Mouse (Mus musculus) intestine, postnatal 0 days (tissue): ENCODE results near the gene Pde4c. TPM values are rescaled to one million over a fixed set of nuclear protein-coding genes. Genes with fewer than 3 reads are reported as not detected.
A peak's percentile ranks its signal among the peaks of the same experiment; 100 is the strongest.

Experiments used
- ATAC-seq: fragments of 200-750 bp; cut with Nextera tagmentation; 2 replicates; pipeline ENCODE4 v1.8.0; 2017; ENCODE audit warnings: mild to moderate bottlenecking, moderate TSS enrichment, moderate library complexity
- H3K27ac ChIP-seq: fragments of 300-500 bp; sonication (generic); 2 replicates; pipeline ENCODE4 v1.5.1; 2014; ENCODE audit warnings: mild to moderate bottlenecking, low read depth, low read length, moderate library complexity
- H3K27me3 ChIP-seq: fragments of 300-500 bp; sonication (generic); replicated peaks from 2 replicates; pipeline ENCODE4 v1.6.1; 2014; ENCODE audit warnings: low read length, mixed read lengths; ENCODE audit not compliant: control insufficient read depth, insufficient read depth
- H3K36me3 ChIP-seq: fragments of 300-500 bp; sonication (generic); 2 replicates; pipeline ENCODE4 v1.6.1; 2014; ENCODE audit warnings: mild to moderate bottlenecking, moderate library complexity; ENCODE audit not compliant: control insufficient read depth, insufficient read depth
- H3K4me1 ChIP-seq: fragments of 300-500 bp; sonication (generic); replicated peaks from 2 replicates; pipeline ENCODE4 v1.6.1; 2014; ENCODE audit warnings: antibody characterized with exemption, low read length, mixed read lengths; ENCODE audit not compliant: control insufficient read depth, insufficient read depth
- H3K4me2 ChIP-seq: fragments of 300-500 bp; sonication (generic); replicated peaks from 2 replicates; pipeline ENCODE4 v1.6.1; 2014; ENCODE audit warnings: low read depth, mild to moderate bottlenecking, moderate library complexity
- H3K4me3 ChIP-seq: fragments of 300-500 bp; sonication (generic); 2 replicates; pipeline ENCODE4 v1.5.1; 2014; ENCODE audit warnings: low read depth, low read length
- H3K9ac ChIP-seq: fragments of 300-500 bp; sonication (generic); 2 replicates; pipeline ENCODE4 v1.6.1; 2014; ENCODE audit warnings: mild to moderate bottlenecking, low read depth, low read length
- H3K9me3 ChIP-seq: fragments of 300-500 bp; sonication (generic); 2 replicates; pipeline ENCODE4 v1.6.1; 2016; ENCODE audit warnings: mixed run types; ENCODE audit not compliant: control insufficient read depth
- CTCF ChIP-seq: sonication (generic); IDR thresholded peaks from 2 replicates; pipeline ENCODE4 v1.5.1; 2016; ENCODE audit warnings: low read depth, mild to moderate bottlenecking, control low read depth, antibody characterized with exemption, moderate library complexity
- WGBS: fragments of 180-500 bp; shearing (Covaris S2); extraction: QIAGEN DNeasy Blood & Tissue Kit; methylation state at CpG from one replicate; pipeline ENCODE4 v1.1.7; 2014; 5-methylcytosine and 5-hydroxymethylcytosine counted together
- polyA plus RNA-seq: library from polyadenylated mRNA; unstranded; fragments of >200 nt; fragmentation: Nextera tagmentation; extraction: Ambion mirVana; gene quantifications from 2 replicates; pipeline ENCODE4 v1.2.1, GENCODE M21; 2015

The Pde4c gene
- polyA plus RNA-seq, 1 experiment from 2014 or later = 0.21 TPM

GRCm38 (mm10) chr8:70687576-70687975 lies 35.9 kb upstream of the Pde4c start:
- no peak overlapping the region for H3K27ac ChIP-seq
- 61% methylated on average over 8 of the region's 8 CpGs for WGBS
- H3K4me1 ChIP-seq = peaks cover 3% of the 10 kb centered on the region; the same call in 1 of the 2 replicates
- H3K9ac ChIP-seq = no peak overlapping the region
- ATAC-seq = no peak
- no peak for TF ChIP-seq CTCF
- no peaks in the 10 kb centered on the region for H3K9me3 ChIP-seq
- no peaks in the 10 kb centered on the region for H3K27me3 ChIP-seq
- H3K4me2 ChIP-seq = no peak overlapping the region
- no peak overlapping the region for H3K4me3 ChIP-seq
- H3K36me3 ChIP-seq = no peaks in the 10 kb centered on the region

GRCm38 (mm10) chr8:70688136-70688535 lies 35.4 kb upstream of the Pde4c start:
- Histone ChIP-seq H3K27ac (no peak overlapping the region), H3K36me3 (no peaks in the 10 kb centered on the region), H3K4me1 (0 out of 2 replicates have a peak, but pooled peaks cover 2% of the 10 kb centered on the region), H3K9me3 (no peaks in the 10 kb centered on the region), H3K9ac (no peak overlapping the region), H3K4me2 (no peak overlapping the region), H3K27me3 (no peaks in the 10 kb centered on the region), H3K4me3 (no peak overlapping the region)
- TF ChIP-seq CTCF = no peak
- WGBS = 94% methylated on average over 3 of the region's 3 CpGs
- ATAC-seq = no peak

GRCm38 (mm10) chr8:70689892-70690390 lies 33.6 kb upstream of the Pde4c start:
- Histone ChIP-seq H3K9ac (no peak overlapping the region), H3K27me3 (no peaks in the 10 kb centered on the region), H3K4me1 (0 out of 2 replicates have a peak, but pooled peaks cover 2% of the 10 kb centered on the region), H3K27ac (no peak overlapping the region), H3K9me3 (no peaks in the 10 kb centered on the region), H3K36me3 (no peaks in the 10 kb centered on the region), H3K4me2 (no peak overlapping the region), H3K4me3 (no peak overlapping the region)
- WGBS = 78% methylated on average over 5 of the region's 5 CpGs
- ATAC-seq = no peak
- TF ChIP-seq CTCF = no peak

GRCm38 (mm10) chr8:70691230-70691629 lies 32.3 kb upstream of the Pde4c start:
- WGBS = 64% methylated on average over 4 of the region's 4 CpGs
- Histone ChIP-seq H3K9me3 (no peaks in the 10 kb centered on the region), H3K36me3 (no peaks in the 10 kb centered on the region), H3K4me1 (peaks cover 8% of the 10 kb centered on the region; the same call in 1 of the 2 replicates), H3K9ac (no peak overlapping the region), H3K27ac (no peak overlapping the region), H3K4me2 (peak overlapping the region; percentile 60), H3K4me3 (no peak overlapping the region), H3K27me3 (no peaks in the 10 kb centered on the region)
- TF ChIP-seq CTCF = no peak
- no peak for ATAC-seq

GRCm38 (mm10) chr8:70691727-70692231 lies 31.7 kb upstream of the Pde4c start:
- WGBS = 2% methylated on average over 20 of the region's 20 CpGs
- no peak for TF ChIP-seq CTCF
- ATAC-seq = 0 out of 2 replicates have a peak, but pooled peaks have one; percentile 1
- Histone ChIP-seq H3K36me3 (no peaks in the 10 kb centered on the region), H3K4me2 (peak overlapping the region; percentile 60), H3K4me3 (0 out of 2 replicates have a peak overlapping the region, but pooled peaks have one; percentile 11), H3K27me3 (no peaks in the 10 kb centered on the region), H3K9me3 (no peaks in the 10 kb centered on the region), H3K9ac (peak overlapping the region; percentile 17; the same call in 1 of the 2 replicates), H3K27ac (no peak overlapping the region), H3K4me1 (peaks cover 11% of the 10 kb centered on the region; the same call in 1 of the 2 replicates)

- Histone ChIP-seq H3K4me1 (peaks cover 15% of the 10 kb centered on the region; the same call in 1 of the 2 replicates), H3K4me3 (no peak overlapping the region), H3K9me3 (no peaks in the 10 kb centered on the region), H3K36me3 (no peaks in the 10 kb centered on the region), H3K4me2 (no peak overlapping the region), H3K9ac (no peak overlapping the region), H3K27ac (no peak overlapping the region), H3K27me3 (no peaks in the 10 kb centered on the region)
- 52% methylated on average over 5 of the region's 5 CpGs for whole genome bisulfite sequencing
- no peak for TF ChIP-seq CTCF
- ATAC-seq = no peak
Observed at GRCm38 (mm10) chr8:70693636-70694035, 29.9 kb upstream of the Pde4c start.
